Mouse (Mus musculus) CD8-positive naive resting alpha-beta T cell, adult 57 days (primary cell): ENCODE measurements around the gene Gstp1. TPM values are rescaled to one million over a fixed set of nuclear protein-coding genes. Genes with fewer than 3 reads are reported as not detected.

Source experiments
- total RNA-seq: library from RNA; stranded (reverse); gene quantifications from one replicate; pipeline ENCODE4 v1.2.4, GENCODE M21; 2023

Gene Gstp1
- 191 TPM for total RNA-seq

DNA sequence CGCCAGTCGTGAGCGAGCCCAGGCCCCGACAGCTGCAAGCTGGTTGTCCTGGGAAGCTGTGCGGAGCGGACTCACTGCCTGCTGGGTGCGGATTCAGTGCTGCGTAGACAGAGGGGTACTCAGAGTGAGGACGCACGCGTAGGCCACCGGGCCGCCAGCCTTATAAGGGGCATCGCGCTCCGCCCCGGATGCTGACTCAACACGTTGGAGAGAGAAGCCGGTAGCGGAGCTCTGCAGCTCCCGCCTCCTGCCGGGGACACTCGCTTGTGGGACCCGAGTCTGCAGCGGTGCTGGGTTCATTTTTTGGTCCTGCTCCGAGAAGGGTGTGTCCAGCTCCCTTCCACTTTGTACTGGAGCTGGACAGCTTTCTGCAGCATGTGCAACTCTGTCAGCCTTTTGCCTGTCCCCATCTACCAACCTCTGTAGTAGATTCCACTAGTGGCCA is at the start of gene Gstp1:
Gene Gstp1, minus strand, starts transcription at position 198 of the 445 bp plus-strand sequence.

DNA sequence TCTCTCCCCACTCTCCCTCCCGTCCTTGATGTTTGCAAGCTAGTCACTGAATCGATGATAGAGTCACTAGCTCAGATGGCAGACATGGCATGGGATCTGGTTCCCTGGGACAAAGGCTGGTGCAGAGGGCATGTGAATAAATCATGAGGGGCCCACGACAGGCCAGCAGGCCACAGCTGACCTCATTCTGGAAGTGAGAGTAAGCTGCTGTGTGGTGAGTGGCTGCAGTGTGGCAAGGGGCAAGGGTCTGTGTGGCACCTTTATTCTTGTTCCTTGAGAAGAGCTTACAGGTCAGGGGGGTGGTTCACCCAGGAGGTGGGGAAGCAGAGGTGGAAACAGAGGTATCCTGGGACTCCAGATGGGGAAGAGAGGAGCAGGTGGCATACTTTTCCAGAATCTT is 43.6 kb upstream of the Gstp1 start, which contains the start of gene Cabp2:
Gene Cabp2, plus strand, starts transcription at position 185 of the 400 bp plus-strand sequence.

DNA sequence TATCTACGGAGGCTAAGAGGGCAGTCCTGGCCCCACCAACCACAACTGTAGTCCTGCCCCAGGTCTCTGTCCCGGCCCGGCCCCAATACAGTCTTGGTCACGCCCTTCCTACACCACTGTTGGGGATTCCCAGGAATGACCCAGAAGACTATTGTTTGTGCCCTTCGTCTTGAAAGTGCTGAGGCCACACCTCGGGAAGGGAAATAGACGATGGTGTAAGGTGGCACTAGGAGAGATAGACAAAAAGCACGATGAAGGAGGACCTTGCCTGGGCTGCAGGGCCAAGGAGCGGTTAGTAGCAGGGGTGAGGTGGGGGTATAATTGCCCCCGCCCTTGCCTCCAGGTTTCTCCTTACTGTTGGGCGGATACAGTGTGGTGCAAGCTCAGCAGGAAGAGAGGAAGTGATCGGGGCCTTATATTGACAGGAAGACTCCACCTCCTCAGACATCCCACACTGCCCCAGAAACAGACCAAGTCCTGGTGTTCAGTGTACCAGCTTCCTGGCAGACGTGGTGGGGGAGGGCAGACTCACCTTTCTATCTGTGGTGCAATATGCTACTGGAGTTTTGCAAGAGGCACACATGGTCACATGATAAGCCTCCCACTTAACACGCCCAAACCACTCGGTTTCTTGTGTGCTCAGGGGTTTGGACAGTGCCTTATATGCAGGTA is 21.4 kb upstream of the Gstp1 start, which contains the start of gene Gstp3:
Gene Gstp3, minus strand, starts transcription at position 501 of the 672 bp plus-strand sequence.

DNA sequence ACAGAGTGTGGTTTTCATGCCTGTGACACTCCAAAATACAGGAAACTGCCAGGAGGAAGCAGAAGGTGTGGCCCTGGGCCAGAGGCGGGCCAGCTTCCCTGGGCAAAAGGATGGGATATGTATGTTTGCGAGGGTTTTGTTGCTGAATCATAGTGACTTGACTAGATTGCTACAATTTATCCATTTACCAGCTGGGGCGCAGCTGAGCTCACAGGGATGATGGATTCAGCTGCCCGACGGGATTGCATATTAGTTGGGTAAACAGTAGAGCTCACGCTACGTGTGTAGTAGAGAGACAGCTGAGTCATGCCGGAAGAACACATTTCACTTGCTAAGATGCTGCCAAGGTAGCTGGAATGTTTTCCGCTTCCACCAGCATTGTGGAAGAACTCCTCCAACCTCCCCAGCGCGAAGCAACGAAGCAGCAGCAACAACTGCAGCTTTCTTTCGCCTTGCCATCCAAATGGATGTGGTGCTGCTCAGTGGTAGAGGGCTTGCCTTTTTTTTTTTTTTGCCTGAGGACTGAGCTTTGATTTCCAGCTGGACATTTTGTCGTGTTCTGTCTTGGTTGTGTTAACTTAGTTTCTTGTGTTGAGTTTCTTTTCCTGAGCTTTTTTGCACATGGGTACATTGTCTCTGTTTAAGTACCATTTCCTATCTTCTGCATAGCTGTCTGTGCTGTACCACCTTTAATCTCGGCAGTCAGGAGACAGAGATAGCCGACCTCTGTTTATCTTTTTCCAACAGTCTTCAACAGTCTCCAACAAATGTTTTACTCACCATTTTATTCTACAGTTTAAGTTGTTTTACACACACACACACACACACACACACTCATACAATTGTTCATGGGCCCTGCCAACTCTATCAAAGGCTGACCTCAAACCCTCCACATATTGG is 8.4 kb upstream of the Gstp1 start, which contains the start of gene Gstp2:
Gene Gstp2, minus strand, starts transcription at position 58 of the 900 bp plus-strand sequence.

DNA sequence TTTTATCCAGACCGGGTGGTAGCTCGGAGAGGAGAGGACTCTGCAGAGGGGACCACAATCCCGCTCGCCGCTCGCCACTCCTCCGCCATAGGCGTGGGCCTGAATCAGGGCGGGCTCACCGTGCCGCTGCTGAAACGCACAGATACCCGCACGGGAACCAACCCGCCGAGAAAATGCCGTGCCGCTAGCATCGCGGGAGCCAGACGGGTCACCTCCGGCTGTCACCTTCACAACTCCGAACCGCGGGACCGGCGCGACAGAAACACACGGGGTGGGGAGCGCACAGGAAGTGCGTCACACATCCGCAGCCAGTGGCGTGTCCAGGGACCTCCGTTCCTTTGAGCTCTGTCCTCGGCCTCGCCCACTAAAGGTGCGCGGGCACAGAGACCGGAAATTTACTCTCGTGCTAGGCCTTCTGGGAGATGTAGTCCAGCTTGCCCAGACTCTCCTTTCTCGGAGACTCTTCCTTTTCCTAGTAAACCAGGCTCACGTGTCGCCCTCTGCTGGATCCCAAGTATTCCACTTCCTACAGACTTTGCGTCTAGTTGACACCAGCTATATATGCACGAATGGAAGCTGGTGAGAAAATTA is 25.3 kb downstream of the Gstp1 start, which contains the start of gene Ndufv1:
Gene Ndufv1, minus strand, starts transcription at position 375 of the 591 bp plus-strand sequence.

DNA sequence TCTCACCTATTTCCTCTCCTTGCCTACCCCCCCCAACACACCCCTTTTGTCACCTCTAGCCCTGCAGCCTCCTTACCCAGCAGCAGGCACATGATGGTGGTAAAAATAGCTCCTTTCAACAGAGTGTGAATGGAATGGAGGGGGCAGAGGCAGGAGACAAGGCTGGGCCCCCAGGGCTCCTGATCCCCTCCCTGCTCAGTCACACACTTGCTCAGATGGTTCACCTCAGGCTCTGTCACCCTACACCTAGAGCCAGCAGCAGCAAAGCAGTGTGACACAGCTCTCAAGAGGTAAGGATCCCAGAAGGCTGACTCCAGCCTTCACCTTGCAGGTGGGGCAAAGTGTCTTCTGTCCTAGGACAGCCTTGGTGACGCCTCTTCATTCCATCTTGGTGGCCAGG is 34.7 kb downstream of the Gstp1 start, which contains the start of gene Doc2g:
Gene Doc2g, plus strand, starts transcription at position 202 of the 400 bp plus-strand sequence.

DNA sequence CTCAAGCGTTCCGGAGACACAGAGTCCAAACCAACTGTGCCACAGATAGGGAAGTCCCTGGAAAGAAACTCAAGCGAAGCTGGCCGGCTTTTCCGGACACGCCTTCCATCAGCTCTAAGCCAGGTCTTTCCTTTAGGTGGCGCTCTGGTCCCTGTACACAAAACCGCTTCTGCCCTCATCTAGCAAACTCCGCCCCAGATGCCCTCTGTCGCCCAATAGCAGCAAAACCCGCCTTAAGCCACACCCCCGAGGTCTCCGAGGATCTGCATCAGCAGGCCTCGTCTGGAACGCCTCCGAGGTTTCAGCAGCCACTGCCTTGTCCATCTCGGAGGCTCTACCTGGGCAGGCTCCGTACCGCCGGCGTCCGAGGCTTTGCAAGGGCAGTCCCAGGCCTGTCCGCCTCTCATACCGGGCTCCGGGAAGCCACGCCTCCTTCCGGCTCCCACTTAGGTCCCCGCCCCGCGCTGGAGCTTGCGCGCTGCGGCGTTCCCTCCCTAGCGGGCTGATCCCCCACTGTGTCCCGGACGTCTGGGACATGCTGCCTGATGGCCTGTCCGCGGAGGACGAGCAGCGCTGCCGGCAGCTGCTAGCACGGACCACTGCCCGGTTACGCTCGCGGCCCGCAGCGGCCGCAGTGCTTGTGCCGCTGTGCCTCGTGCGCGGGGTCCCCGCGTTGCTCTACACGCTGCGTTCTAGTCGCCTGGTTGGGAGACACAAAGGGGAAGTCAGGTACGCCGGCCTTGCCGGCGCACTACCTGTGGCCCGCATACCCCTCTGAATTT is 37.5 kb downstream of the Gstp1 start, which contains the start of the genes Nudt8 and Gm49405:
Gene Nudt8, plus strand, starts transcription at position 462 of the 782 bp plus-strand sequence.
Gene Gm49405, plus strand, starts transcription at position 508 of the 782 bp plus-strand sequence.

DNA sequence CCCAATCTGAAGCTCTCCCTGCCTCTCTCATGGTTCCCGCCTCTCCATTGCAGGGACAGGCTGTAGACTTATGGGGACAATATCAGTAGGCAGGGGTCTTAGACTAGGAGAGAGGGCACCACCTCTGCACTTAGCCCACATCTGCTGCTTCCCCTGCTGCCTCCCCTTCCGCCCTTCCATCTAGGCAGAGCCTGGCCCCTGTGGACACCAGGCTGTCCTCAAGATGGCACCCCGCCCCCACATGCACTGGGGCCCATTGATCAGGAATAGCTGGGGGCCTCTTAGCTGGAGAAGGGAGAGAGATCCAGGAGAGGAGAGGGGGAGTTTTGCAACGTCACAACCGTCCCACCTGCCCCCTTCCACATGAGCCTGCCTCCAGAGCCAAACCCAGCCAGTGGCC is 45.4 kb downstream of the Gstp1 start, which contains the start of gene Tbx10:
Gene Tbx10, plus strand, starts transcription at position 337 of the 400 bp plus-strand sequence.

DNA sequence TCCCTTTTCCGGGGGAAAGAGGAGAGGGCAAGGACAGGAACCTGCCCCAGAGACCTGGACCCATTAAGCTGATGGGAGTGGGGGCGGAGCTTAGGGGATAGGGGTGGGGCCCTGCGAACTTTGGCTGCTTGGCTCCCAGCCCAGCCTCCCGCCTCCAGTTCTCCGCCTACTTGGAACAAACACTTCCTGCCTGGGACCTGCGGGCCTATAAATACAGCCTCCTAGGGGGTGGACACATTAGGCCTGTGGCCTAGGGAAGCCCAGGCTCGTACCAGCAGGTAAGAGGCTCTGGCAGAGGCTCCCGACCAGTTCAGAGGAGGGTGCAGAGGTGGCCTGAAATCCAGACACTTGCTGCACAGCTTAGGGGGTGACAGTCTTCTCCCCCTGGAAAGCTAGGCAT is 51.5 kb downstream of the Gstp1 start, which contains the start of gene Acy3:
Gene Acy3, plus strand, starts transcription at position 237 of the 400 bp plus-strand sequence.

Other genes starting within 250 kb of the Gstp1 start
- 58.8 TPM for gene Chka, start 186.2 kb downstream of the Gstp1 start, total RNA-seq
- 83.4 TPM for gene Tcirg1, start 130.9 kb downstream of the Gstp1 start, total RNA-seq
- 52.9 TPM for gene Ndufs8, start 125.2 kb downstream of the Gstp1 start, total RNA-seq
- 1.6 TPM for gene Aldh3b1, start 108.2 kb downstream of the Gstp1 start, total RNA-seq
- 43.8 TPM for gene Unc93b1, start 102.8 kb downstream of the Gstp1 start, total RNA-seq
- not detected for gene Aldh3b3, start 79.3 kb downstream of the Gstp1 start, total RNA-seq
- not detected for gene Aldh3b2, start 65.7 kb downstream of the Gstp1 start, total RNA-seq
- gene Acy3, start 51.4 kb downstream of the Gstp1 start, total RNA-seq: not detected
- not detected for gene Tbx10, start 45.2 kb downstream of the Gstp1 start, total RNA-seq
- gene Nudt8, start 37.4 kb downstream of the Gstp1 start, total RNA-seq: 8.7 TPM
- 2.3 TPM for gene Gm49405, start 37.4 kb downstream of the Gstp1 start, total RNA-seq
- 5.1 TPM for gene Doc2g, start 34.7 kb downstream of the Gstp1 start, total RNA-seq
- 109 TPM for gene Ndufv1, start 25.2 kb downstream of the Gstp1 start, total RNA-seq
- gene Gstp2, start 8.0 kb upstream of the Gstp1 start, total RNA-seq: 32.5 TPM
- gene Gstp3, start 21.6 kb upstream of the Gstp1 start, total RNA-seq: 26.6 TPM
- not detected for gene Cabp2, start 43.6 kb upstream of the Gstp1 start, total RNA-seq
- gene Cdk2ap2, start 59.2 kb upstream of the Gstp1 start, total RNA-seq: 161 TPM
- 317 TPM for gene Pitpnm1, start 62.0 kb upstream of the Gstp1 start, total RNA-seq
- gene Aip, start 87.9 kb upstream of the Gstp1 start, total RNA-seq: 134 TPM
- gene Gpr152, start 101.8 kb upstream of the Gstp1 start, total RNA-seq: 0.58 TPM
- gene Cabp4, start 106.0 kb upstream of the Gstp1 start, total RNA-seq: 0.37 TPM
- gene Coro1b, start 110.6 kb upstream of the Gstp1 start, total RNA-seq: 125 TPM
- 302 TPM for gene Ptprcap, start 115.6 kb upstream of the Gstp1 start, total RNA-seq
- 35.9 TPM for gene Rps6kb2, start 125.4 kb upstream of the Gstp1 start, total RNA-seq
- 63.4 TPM for gene Carns1, start 137.5 kb upstream of the Gstp1 start, total RNA-seq
- gene Tbc1d10c, start 153.3 kb upstream of the Gstp1 start, total RNA-seq: 309 TPM
- 343 TPM for gene Ppp1ca, start 154.1 kb upstream of the Gstp1 start, total RNA-seq
- gene Rad9a, start 163.7 kb upstream of the Gstp1 start, total RNA-seq: 44.6 TPM
- 197 TPM for gene Clcf1, start 176.3 kb upstream of the Gstp1 start, total RNA-seq
- not detected for gene AC109138.7, start 176.4 kb upstream of the Gstp1 start, total RNA-seq
- gene Pold4, start 193.9 kb upstream of the Gstp1 start, total RNA-seq: 55.7 TPM
- gene Ssh3, start 231.2 kb upstream of the Gstp1 start, total RNA-seq: 13.6 TPM
- gene Ankrd13d, start 245.2 kb upstream of the Gstp1 start, total RNA-seq: 17.4 TPM